Mouse (Mus musculus) NIH3T3 (cell line): Measurements from ENCODE around the gene Dennd6a.

Experiments
- DNase-seq: peaks from one replicate; pipeline ENCODE4 v3.0.0-alpha.2; 2012; ENCODE audit warnings: low read depth

Gene Dennd6a

DNA sequence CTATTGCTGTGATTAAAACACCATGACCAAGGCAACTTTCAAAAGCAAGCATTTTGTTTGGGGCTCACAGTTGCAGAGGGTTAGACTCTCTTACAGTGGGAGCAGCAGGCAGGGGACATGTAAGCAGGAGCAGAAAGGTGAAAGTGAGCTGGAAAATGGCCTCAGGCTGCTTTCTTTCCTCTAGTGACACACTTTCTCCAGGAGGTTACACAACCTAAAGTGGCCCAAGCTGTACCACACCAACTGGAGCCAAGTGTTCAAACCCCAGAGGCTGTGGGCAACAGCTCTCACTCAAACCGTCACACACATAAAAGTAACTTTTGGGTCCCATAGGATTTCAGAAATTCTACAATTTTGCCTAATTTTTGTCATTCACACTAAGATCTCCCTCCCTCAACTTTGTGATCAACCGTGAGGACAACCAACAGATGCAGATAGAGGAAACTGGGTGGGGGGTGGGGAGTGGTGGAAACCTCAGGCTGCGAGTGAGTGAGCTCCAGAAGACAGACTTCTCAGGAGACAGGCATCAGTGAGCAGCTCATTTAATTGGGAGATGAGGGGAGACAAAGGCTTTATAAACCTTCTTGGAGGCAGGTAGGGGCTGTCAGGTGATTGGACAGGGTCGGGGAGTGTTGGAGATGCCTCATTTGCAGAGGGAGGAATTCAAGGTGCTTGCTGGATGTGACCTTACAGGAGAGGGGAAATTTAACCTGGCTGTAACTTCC lies 1.5 kb upstream of the Dennd6a start:
- DNase-seq: no peak

GRCm38 (mm10) chr14:26576255-26576780 lies 2.7 kb downstream of the Dennd6a start:
- DNase-seq: no peak

DNA sequence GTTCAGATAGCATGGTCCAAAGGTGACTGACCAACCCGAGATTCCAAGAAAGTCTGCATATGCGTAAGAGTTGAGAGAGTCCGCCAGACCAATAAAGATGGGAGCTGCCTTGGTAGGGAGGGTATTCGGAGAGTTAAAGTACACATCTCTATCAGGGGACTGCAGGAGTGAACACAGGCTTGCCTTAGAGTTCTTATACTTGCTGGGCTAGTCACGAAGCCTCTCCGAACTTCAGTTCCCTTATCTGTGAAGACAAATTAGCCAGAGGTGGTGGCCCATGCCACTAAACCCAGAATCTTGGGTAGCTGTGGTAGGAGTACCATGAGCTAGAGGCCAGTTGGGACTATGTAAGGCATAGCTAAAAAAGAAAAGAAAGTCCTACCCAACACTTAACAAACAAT lies 5.1 kb downstream of the Dennd6a start:
- no peak for DNase-seq

DNA sequence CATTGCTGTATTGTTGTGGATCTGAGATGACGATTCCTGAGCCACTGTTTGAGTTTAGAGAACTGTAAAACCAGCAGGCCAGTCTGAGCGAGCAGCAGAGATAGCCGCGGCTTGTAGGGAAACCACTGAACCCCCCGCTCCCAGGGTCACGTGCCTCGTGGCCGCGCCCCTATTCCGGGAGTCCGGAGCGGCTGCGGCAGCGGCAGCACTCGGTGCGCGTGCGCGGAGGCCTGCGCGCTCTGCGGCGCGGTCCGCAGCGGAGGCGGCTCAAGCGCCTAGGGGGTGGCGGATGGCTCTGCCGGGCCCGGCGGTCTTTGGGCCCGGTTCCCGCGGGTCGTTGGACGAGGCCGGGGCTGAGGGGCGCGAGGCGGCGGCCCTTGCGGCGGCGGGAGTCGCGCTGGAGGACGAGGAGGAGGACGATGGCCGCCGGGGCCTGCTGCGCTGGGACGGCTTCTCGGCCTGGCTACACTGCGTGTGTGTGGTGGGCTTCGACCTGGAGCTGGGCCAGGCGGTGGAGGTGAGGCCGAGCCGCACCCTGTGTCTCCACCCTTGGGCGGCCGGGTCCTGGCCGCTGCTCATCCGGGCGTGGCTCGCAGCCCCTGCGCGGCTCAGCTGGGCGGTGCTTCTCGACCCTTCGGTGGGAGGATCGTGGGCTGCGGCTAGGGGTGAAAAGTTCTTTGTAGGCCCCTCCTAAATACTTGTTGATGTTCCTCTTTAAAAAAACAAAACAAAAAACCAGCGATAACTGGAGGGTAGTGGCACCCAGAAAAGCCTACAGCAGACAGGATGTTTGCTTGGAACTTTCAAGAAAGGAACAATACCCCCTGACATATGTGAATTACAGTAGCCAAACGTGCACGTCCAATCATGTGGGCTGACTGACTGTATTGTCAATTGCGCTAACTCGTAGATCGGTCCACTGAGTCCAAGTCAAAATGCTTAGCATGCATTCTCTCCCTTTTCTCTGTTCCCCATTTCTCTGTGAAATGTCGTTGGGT lies 6.0 kb downstream of the Dennd6a start:
- DNase-seq: peak; percentile 94

DNA sequence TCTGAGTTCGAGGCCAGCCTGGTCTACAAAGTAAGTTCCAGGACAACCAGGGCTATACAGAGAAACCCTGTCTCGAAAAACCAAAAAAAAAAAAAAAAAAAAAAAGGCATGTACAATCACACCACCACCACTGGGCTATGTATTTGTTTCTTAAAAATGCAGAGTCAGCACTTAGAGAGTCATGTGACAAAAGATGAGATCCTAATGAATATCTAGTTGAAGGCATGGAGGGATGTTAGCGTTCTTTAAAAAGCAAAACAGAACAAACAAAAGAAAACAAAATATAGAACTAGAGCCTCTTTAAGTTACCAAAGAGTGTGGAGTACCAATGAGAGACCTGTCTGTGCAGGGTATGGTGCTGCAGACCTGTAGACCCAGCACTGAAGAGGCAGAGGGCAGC lies 10.0 kb downstream of the Dennd6a start:
- no peak for DNase-seq

- no peak for DNase-seq
These were observed 13.5 kb downstream of the Dennd6a start for GRCm38 (mm10) chr14:26587116-26587515.

DNA sequence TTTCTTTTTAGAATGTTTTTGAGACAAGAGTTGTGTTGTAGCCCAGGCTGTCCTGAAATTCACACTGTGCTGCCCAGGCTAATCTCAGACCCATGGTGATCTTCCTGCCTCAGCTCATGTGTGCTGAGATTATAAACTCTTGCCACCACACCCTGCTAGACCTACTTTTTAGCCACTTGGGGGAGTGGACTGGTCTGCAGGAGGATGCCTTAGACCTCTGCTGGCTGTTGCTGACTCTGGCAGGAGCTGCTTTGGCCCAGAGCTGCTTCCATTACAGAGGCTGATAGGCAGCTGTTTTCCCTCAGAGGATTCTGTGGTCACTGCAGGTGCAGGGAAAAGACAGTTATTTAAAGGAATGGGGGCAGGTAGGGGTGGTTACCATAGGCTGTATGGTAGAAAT lies 17.7 kb downstream of the Dennd6a start:
- DNase-seq: no peak

DNA sequence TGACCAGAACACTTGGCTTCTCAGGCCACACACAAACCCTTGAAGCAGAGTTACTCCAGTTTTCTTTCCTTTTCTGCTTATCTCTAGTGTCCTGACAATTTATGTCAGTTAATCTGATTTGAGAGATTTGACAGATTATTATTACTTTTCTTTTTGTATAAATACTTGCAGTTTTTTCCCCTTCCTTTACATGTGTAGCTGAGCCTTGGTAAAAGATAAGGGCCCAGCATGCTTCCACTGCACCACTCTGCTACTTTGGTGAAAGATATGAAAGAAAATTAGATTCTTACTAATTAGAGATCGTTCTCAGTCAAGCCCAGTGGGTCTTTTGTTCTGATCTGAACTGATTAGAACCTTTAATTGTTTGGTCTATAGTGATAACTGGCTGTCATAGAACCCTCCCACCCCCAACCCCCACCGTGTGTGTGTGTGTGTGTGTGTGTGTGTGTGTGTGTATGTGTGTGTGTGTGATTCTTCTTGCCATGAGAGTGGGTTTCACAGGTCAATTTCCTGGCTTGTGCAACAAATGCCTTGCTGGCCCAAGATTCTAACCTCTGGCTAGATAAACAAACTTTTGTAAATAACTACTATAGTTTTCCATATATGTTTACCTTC lies 19.7 kb downstream of the Dennd6a start:
- no peak for DNase-seq

- DNase-seq: no peak
These were observed 21.5 kb downstream of the Dennd6a start for GRCm38 (mm10) chr14:26595167-26595566.

GRCm38 (mm10) chr14:26595695-26596365 lies 22.2 kb downstream of the Dennd6a start:
- no peak for DNase-seq

GRCm38 (mm10) chr14:26605354-26605753 lies 31.7 kb downstream of the Dennd6a start:
- DNase-seq: no peak

DNA sequence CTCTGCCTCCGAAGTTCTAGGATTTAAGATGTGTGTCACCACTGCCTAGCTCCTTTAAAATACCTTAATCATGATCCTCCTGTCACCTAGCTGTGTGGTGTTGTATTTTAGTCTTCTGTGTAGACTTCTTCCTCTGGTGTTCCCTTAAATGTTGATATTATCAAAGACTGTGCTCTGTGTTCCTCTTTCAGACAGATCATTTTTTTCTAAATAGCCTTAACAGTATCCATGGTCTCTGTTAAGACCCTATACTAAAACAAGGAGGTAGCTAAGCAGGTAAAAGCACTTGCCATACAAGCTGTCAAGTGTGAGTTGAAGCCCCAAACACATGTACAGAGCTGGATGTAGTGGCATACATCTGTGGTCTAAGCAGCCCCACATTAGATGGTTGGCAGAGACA lies 36.0 kb downstream of the Dennd6a start:
- no peak for DNase-seq

DNA sequence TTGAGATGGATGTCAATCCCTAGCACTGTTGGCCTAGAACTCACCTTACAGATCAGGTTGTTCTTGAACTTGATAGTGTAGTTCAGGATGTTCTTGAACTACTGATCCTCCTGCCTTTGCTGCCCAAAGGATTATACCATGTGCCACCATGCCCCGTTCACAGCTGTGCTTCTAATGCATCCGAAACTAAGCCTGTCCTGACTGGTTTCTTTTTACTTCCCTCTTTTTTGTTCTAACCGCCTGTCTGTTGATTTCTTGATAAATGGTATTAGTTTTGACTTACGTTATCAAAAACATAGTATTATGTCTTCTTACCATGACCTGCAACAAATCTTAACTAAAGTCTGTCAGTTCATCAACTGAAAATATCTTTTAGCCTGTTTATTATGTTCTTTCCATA lies 37.0 kb downstream of the Dennd6a start:
- DNase-seq: no peak

GRCm38 (mm10) chr14:26625301-26625700 lies 51.6 kb downstream of the Dennd6a start:
- peak; percentile 4 for DNase-seq

DNA sequence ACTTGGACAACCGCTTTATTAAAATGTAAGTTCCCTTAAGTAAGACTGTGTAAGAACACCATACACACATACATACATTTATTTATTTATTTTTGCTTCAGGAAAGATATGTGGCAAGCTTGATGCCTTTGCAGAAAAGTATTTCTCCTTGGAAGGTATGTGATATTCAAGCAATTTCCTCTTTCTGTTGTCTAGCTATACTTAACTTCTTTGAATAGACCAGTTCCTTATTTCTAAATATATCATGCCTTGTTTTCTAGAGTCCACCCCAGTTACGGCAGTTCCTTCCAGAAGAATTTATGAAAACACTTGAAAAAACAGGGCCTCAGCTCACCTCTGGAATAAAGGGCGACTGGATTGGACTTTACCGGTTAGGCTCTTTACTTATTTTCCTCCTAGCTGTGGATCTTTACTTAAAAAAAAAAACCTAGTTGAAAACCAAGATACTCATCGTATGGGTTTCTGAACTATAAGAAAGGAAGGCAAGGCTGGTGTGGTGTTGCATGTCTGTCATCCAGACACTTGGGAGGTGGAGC lies 53.0 kb downstream of the Dennd6a start:
- DNase-seq: no peak

DNA sequence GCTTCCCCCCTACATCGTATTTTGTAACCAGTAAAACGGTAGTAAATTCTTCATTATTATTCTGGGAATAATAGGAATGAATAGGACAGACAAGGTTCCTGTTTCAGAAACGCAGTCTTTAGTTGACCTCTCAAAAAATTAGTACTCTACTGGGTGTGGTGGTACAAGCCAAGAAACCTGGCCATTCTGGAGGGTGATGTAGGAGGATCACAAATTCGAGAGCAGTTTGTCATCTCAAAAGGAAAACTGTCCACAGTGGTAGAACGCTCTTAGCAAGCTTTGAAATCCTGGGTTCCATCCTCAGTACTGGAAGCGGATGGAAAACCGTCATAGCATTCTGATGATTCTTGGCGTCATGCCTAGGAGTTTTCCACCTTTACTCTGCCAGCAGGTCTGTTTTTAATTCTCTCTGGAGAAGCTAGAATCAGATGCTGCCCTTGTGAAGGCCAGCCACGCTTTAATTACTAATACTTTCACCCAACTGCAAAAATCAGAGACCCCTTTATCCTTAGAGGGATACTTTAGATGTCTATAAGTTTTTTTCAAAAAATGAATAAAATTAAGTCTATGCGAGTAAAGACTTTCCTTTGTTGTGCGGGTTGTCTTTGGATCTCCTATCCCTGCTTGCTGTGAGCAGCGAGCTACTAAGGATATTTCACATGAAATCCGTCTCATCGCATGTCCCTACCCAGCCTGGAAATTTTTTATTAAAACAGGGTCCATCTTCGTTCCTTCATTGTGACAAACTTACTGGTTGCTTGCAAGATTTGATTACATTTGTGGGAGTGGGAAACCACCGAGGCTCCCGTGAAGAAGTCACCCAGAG lies 63.6 kb downstream of the Dennd6a start:
- peak; percentile 89 for DNase-seq

GRCm38 (mm10) chr14:26637851-26638707 lies 64.4 kb downstream of the Dennd6a start, which contains the start of gene Arf4:
TSS of gene Arf4 (plus strand) at chr14:26638074.
- peak; percentile 98 for DNase-seq

- DNase-seq: peak; percentile 69
These were observed 65.0 kb downstream of the Dennd6a start for GRCm38 (mm10) chr14:26638708-26639084.

GRCm38 (mm10) chr14:26639251-26639650 lies 65.6 kb downstream of the Dennd6a start:
- DNase-seq: peak; percentile 14

- peak; percentile 34 for DNase-seq
These were observed 66.3 kb downstream of the Dennd6a start for GRCm38 (mm10) chr14:26639961-26640360.
